Mouse (Mus musculus) stomach, postnatal 0 days (tissue): ENCODE data around the gene Dlgap4.

Experiments
- CTCF ChIP-seq: IDR thresholded peaks from 2 replicates; pipeline ENCODE4 v1.5.1; 2016; ENCODE audit warnings: antibody characterized with exemption, low read depth, mild to moderate bottlenecking, moderate library complexity
- EP300 ChIP-seq: optimal IDR thresholded peaks from 2 replicates; pipeline ENCODE3; 2016; ENCODE audit warnings: antibody characterized with exemption

DNA sequence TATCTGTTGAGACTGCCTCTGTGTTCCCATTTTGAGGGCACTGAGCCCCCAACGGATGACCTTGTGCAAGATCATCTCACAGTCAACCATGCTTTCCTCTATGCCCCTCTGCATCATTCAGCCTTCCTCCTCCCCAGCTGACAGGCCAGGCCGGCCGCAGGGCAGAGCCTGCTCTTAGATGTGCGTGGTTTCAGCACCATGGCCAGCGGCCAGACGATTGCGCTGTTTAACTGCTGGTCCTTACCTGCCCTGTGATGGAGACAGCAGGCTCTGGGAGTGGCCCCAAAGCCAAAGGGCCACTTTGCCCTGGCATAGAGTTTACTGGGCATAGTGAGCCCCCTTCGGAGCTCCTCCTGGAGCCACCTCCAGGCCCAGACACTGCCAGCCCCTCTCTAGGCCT is 39.3 kb downstream of the Dlgap4 start:
- TF ChIP-seq CTCF (no peak), EP300 (no peak)
